Mouse (Mus musculus) bone marrow, adult 2 months (tissue): Measurements from ENCODE around the gene Lasp1.

Experiments used
- CTCF ChIP-seq: fragments of 200-500 bp; IDR thresholded peaks from 2 replicates; pipeline ENCODE4 v1.5.1; 2011; ENCODE audit warnings: low read length, control low read depth; ENCODE audit not compliant: control insufficient read depth, insufficient read depth
- POLR2A ChIP-seq: fragments of 200-500 bp; IDR thresholded peaks from 2 replicates; pipeline ENCODE4 v1.6.1; 2011; ENCODE audit warnings: low read depth, mild to moderate bottlenecking, control low read depth, low read length, borderline replicate concordance; ENCODE audit not compliant: control insufficient read depth

GRCm38 (mm10) chr11:97825971-97826370 lies 27.2 kb downstream of the Lasp1 start:
- no peak for TF ChIP-seq POLR2A
- no peak for TF ChIP-seq CTCF
